ENCODE assay signal across 19 mouse cellular contexts in the genomic region with DNA sequence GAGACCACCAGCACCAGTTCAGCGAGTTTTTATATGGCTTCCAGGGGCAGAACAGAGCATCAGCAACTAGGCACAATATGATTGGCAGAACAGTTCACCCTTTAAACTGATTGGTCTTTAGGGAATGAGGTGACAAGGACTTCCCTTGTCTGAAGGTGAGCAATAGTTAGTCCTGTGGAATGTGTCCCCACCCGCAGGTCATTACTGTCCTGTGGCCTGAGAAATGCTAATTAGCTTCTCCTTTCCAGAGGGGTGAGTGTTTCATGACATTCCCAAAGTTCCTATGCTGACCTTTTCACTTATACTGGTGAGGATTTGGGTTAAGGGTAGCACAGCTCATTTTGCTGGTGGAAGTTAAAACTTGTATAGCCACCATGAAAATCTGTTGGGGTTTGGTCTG.
"Had no signal": no experiment of that assay in that cellular context is flagged by ENCODE, and none has a peak within 500 bp of the region (broad histone marks: within the 10 kb centered on the region; RNA-seq: fewer than 3 reads in every experiment).

No protein-coding gene starts in this region.

- H3K4me1 ChIP-seq: limb, embryonic 10.5 days; limb, embryonic 13.5 days; liver, embryonic 12.5 days; liver, embryonic 15.5 days had no signal

- H3K4me3 ChIP-seq: layer of hippocampus, adult 2 months; limb, embryonic 10.5 days; limb, embryonic 13.5 days; liver, embryonic 12.5 days; liver, embryonic 15.5 days had no signal

- DNase-seq: layer of hippocampus, adult 9-11 months; liver; lung, adult 2 months; lung, postnatal 14 days; lung, postnatal 4 days; midbrain, embryonic 14.5 days; right cerebral cortex, postnatal 4 days; thymus, adult 2 months; thymus, postnatal 14 days; thymus, postnatal 4 days had no signal

- H3K27ac ChIP-seq: kidney, postnatal 0 days; layer of hippocampus, adult 2 months; limb, embryonic 10.5 days; limb, embryonic 13.5 days; liver, embryonic 12.5 days; liver, embryonic 15.5 days; stomach, postnatal 0 days had no signal

- H3K9ac ChIP-seq: limb, embryonic 13.5 days; liver, embryonic 12.5 days; liver, embryonic 15.5 days had no signal

- H3K4me2 ChIP-seq: limb, embryonic 13.5 days; liver, embryonic 12.5 days; liver, embryonic 15.5 days; midbrain, embryonic 11.5 days had no signal

- H3K36me3 ChIP-seq: limb, embryonic 10.5 days; limb, embryonic 13.5 days; liver, embryonic 12.5 days; liver, embryonic 15.5 days had no signal

- ATAC-seq: intestine, embryonic 16.5 days; liver, embryonic 12.5 days had no signal

- H3K27me3 ChIP-seq: limb, embryonic 13.5 days; liver, embryonic 12.5 days; liver, embryonic 15.5 days had no signal

- H3K9me3 ChIP-seq: limb, embryonic 10.5 days; limb, embryonic 13.5 days; liver, embryonic 12.5 days; liver, embryonic 15.5 days had no signal
